Mouse (Mus musculus) large intestine, adult 2 months (tissue): ENCODE measurements around the gene Efna3. TPM values are rescaled to one million over a fixed set of nuclear protein-coding genes. Genes with fewer than 3 reads are reported as not detected.

Source experiments
- DNase-seq: peaks from one replicate; pipeline ENCODE4 v3.0.0-alpha.2; 2012; ENCODE audit warnings: low read depth, low spot score
- WGBS: fragments of 180-500 bp; shearing (Covaris S2); methylation state at CpG from one replicate; pipeline ENCODE4 v1.1.7; 2018; 5-methylcytosine and 5-hydroxymethylcytosine counted together
- polyA plus RNA-seq: library from polyadenylated mRNA; depleted of rRNA; stranded (reverse); fragments of >200 nt; gene quantifications from 2 replicates; pipeline ENCODE4 v1.2.3, GENCODE M21; 2012; rRNA removed

Efna3 gene
- polyA plus RNA-seq = 6.0 and 7.4 TPM in 2 replicates

DNA sequence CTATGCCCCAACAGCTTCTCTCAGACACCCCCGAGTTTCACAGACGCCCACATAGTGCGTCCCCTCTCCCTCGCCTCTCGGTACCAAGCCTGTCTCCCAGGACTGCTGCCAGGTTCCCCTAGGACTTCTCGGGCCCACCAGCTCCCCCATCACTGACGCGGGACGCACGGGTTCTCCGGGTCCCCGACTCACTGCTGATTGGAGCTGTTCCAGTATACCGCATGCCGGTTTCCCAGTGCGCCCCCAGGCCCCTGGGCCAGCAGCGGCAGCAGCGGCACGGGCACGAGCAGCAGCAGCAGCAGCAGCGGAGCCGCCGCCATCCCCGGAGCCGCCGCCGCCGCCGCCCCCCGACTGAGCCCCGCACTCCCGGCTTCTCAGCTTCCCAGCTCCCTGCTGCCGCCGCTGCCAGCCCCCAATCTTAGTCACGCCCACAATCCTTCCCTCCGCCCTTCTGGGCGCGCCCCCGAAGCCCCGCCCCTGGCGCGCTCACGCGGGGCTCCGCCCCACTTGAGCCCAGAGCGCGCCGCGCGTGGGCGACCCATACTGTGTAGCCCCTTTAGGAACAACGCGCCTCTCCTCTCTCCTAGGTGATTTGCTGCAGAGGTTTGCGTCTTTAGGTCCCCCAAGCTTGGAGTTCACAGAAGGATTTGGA lies at the start of gene Efna3:
Efna3 (minus strand) TSS at position 452 of the 652 bp plus-strand sequence.
- DNase-seq = no peak
- under 1% methylated on average over 50 of the region's 53 CpGs for WGBS

DNA sequence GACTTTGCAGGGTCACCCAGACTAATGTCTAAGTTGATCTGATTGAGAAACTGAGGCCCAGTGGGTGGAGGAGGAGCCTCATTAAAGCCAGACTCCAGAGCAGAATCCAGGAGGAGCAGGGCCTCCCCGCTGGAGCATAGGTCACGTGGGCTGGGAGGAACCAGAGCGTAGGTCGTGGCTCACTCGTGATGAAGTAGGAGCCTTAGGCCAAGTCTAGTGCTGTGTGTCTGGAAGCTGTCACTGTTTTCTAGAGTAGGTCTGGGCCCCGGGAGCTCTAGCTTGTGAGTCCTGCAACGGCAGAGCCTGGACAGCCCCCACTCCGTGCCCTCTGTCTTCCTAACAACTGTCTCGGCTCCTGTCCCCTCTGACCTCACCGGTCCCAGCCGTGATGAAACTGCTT lies 44.6 kb upstream of the Efna3 start:
- DNase-seq = no peak
- WGBS = 48% methylated on average over 11 of the region's 11 CpGs

DNA sequence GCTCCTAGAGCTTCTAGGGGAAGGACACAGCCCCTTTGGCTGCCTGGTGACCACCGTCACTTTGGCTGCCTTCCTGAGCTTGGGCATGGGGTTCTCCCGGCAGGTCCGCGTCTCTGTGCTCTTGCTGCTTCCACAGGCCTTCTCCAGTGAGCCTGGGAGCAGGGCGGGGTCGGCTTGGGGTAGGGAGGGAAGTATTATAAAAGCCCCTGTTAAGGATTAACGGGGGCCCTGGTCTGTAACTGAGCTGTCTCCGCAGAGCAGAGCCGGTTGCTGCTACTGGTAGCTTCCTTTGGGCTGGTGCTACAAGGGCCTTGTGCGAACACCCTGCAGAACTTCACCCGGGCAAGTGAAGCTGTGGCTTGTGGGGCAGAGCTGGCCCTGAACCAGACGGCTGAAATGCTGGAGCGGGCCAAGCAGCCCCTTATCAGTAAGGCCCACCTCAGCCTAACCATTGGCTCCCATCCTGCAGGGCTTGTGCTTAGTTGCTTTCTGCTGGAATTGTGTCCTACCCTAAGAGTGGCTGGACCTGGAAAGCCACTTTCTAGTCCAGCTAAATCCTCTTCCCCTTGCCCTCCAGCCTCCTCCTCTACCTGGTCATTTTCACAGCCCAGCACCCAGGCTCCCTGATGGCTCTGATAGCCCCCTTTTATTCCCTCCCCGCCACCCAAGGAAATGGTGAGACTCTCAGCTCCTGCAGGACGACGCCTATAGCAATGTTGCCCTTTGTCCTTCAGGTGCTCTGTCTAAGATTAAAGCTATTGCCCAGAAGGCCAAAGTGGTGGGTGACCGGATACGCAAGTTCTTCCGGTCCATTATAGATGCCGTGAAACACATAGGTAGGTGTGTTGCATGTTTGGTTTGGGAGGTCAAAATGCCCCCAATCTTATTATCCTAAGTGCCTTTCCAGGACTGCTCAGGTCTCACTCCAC lies 43.0 kb upstream of the Efna3 start:
- WGBS = 51% methylated on average over 20 of the region's 20 CpGs
- DNase-seq = no peak

DNA sequence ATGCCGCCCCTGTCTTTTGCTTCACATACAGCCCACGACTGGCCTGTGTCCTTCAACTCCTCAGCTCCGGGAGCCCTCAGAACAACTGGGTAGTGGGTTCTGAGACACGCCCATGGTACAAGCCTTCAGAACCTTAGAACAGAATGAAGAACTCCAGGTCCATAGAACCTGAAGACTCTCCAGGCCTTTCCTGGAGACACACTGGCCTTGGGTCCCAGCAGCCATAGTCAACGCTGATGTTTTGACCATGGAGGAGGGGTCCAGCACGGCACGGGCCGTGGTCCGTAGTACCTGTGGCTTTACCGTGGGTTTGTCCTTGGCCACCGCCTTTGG lies 42.4 kb upstream of the Efna3 start, which contains the start of gene Dcst1:
Dcst1 (minus strand) TSS at position 101 of the 333 bp plus-strand sequence.
- DNase-seq = no peak
- 89% methylated on average over 11 of the region's 11 CpGs for WGBS

DNA sequence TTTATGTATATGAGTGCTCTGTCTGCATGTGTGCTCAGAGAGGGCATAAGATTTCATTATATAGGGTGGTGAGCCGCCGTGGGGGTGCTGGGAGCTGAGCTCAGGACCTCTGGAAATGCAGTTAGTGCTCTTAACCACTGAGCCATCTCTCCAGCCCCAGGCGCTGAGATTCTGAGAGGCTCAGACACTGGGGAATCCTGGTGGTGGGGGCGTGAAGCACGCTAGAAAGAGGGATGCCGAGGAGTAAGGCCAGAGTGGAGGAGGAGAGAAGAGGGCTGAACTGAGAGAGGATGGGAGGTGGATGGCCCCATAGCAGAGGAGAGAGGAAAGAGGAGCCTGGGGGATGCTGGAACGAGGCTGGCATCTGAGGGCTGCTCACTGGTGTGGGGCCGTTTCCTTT lies 41.9 kb upstream of the Efna3 start:
- no peak for DNase-seq
- WGBS = 92% methylated on average over 8 of the region's 8 CpGs

DNA sequence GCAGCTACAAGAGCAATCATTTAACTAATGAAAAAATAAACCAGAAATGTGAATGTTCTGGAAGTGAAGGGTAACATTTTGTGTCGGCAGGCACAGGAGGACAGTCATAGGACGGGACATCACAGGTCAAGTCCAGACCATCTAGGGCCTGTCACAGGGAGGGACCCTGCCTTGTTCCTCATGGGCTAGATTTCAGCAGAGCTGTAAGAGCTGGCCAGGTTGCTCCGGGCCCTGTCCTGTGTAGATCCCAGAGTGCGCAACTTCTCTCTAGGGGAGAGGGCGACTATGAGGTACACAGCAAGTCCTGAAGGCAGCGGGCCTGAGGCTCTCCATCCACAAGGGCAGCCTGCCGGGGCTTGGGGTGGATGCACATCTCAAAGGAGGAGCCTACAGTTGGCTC lies 38.9 kb upstream of the Efna3 start, which contains the start of gene Dcst2:
Dcst2 (plus strand) TSS at position 301 of the 400 bp plus-strand sequence.
- DNase-seq = no peak

DNA sequence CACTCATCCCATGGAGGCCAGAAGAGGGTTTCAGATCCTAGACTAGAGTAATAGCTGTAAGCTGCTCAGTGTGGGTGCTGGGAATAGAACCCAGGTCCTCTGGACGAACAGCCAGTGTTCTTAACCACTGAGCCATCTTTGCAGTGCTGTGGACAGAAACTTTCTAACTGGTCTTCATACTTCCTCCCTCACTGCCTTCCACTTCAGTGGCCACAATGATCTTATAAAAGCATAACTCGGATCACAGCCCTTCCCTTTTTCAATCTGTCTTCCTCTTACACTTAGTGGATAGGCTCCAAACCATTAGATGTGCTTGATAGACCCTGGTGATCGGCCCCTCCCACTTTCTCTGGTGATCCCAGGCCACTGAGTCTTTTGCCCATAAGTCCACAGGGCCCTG lies 37.5 kb upstream of the Efna3 start:
- DNase-seq = no peak
- WGBS = 53% methylated on average over 3 of the region's 3 CpGs

More for the DNA sequence above, 38.9 kb upstream of the Efna3 start, which contains the start of gene Dcst2:
- WGBS = 89% methylated on average over 7 of the region's 7 CpGs

DNA sequence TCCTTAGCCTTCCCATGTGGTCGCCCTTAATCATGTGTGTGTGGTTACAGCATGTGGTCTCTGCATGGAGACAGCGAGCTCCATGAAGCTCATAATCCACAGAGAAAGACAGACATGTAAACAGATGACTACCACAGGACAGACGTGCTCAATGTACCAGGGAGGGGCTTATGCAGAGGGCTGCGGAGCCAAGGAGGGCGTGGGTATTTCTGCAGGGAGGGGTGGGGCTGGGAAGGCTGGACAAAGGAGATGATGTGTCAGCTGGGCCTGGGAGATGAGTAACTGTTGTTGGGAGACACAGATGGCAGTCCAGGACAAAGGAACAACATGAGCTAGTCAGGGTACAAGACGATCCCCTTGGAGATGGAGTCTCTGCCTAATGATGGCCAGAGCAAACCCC lies 36.9 kb upstream of the Efna3 start:
- 30% methylated on average over 6 of the region's 6 CpGs for WGBS
- no peak for DNase-seq

DNA sequence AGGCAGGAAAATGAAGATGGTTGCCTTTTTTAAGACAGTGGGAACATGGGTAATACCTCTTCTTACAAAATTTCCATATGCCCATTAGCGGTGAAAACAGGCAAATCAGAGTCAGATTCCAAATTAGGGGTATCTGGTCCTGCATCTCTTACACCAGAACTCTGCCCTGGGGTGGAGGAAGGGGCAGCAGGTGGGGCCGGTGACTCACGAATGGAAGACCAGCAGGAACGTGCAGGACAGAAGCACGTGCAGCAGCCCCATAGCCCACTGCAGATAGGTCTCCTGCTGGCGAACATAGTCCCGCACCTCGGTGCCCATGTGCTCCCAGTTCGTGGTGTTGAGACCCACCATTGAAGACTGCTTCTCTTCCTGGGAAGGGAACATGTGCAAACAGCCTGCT lies 33.3 kb upstream of the Efna3 start:
- 84% methylated on average over 9 of the region's 9 CpGs for WGBS
- DNase-seq = no peak

DNA sequence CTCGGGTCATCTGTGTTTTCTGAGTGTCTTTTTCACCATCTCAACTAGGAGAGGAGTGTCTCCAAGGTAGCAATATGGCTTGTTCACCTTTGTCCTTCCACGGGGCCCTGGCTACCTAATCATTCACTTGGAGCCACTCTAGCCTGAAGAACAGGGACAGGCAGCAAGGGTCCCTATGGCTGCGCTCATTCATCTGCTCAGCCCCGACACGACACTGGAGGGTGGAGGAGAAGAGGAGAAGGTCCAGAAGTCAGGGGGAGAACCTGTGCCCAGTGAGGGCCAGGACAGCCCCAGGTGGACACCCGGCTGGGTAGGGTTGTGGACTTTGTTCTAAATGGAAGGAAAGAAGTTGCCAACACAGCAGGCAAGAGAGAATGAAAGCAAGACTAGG lies 32.7 kb upstream of the Efna3 start:
- DNase-seq = no peak
- 47% methylated on average over 6 of the region's 6 CpGs for WGBS

DNA sequence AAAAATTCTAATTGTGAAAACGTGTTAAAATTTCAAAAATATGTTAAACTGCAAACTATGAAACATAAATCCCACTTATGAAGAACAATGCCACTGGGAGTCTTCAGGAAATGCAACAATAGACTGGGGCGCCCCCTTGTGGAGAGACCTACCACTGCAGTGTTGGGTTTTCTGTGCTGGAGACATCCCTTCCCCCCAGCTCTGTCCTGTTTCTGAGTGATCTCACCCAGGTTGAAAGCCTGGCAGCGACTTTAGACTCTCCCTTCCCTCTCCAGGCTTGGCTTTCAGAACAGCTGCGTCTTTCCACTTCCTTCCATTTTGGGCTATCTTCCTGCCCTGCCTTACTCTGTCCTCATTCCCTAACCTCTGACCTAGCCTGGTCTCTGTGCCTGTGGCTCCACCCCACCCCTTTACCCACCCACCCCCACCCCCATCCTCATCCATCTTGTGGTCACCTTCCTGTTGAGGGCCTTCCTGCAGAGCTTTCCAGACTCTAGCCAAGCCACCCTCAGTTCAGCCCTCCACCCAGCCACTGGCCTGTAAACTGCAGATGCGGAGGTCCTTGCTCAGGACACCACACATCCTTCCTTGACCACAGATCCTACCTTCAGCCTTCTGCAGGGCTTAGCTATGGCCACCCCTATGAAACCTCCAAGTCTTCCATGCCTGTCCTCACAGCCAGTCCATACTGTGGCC lies 32.2 kb upstream of the Efna3 start:
- WGBS = 15% methylated on average over 5 of the region's 5 CpGs
- no peak for DNase-seq

DNA sequence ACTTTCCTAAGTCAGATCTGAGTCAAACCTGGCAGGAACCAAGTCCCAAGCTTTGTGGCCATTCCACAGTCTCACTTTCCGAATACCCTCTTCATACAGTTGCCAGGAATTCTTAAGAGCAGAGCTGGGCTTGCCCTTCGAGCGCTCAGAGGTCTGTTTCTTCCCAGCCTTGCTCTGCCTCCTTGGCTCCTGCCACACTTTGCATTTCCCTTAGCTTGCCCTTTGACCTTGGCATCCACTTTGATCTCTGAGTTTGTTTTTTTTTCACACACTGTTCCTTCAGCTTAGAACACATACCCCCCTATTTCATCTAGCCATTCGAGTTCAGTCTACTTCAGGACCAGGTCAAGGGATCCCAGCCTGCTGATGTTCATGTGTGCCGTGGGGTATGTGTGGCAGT lies 28.5 kb upstream of the Efna3 start:
- WGBS = 53% methylated on average over 5 of the region's 5 CpGs
- DNase-seq = no peak

DNA sequence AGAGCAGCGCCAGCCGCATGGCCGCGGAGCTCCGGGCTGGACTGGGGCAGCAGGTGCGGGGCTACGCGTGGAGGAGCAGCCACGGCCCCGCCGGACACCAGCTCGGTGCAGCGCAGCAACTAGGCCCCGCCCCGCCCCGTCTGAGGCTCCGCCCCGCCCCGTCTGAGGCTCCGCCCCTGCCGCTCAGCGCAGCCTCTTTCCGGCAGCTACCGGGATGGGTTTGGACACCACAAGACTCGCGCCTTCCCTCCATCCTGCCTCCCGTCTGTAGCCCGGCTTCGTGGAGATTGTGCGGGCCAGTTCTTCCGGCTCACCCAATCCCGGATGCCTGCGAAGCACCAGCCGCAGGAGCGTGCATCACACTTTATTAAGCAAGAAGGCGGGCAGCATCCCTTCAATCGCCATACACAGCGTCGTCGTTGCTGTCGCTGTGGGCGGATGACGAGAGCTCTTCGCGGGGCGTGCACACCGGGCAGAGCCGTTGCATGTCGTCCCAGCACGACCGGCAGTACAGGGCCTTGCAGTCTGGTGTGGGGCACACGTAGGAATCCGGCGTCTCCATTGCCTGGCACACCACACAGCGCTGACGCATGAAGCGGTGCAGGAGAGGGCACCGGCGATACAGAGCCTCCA lies 27.2 kb upstream of the Efna3 start, which contains the start of gene Adam15:
Adam15 (minus strand) TSS at position 128 of the 633 bp plus-strand sequence.
- DNase-seq = no peak
- WGBS = 1% methylated on average over 59 of the region's 59 CpGs

DNA sequence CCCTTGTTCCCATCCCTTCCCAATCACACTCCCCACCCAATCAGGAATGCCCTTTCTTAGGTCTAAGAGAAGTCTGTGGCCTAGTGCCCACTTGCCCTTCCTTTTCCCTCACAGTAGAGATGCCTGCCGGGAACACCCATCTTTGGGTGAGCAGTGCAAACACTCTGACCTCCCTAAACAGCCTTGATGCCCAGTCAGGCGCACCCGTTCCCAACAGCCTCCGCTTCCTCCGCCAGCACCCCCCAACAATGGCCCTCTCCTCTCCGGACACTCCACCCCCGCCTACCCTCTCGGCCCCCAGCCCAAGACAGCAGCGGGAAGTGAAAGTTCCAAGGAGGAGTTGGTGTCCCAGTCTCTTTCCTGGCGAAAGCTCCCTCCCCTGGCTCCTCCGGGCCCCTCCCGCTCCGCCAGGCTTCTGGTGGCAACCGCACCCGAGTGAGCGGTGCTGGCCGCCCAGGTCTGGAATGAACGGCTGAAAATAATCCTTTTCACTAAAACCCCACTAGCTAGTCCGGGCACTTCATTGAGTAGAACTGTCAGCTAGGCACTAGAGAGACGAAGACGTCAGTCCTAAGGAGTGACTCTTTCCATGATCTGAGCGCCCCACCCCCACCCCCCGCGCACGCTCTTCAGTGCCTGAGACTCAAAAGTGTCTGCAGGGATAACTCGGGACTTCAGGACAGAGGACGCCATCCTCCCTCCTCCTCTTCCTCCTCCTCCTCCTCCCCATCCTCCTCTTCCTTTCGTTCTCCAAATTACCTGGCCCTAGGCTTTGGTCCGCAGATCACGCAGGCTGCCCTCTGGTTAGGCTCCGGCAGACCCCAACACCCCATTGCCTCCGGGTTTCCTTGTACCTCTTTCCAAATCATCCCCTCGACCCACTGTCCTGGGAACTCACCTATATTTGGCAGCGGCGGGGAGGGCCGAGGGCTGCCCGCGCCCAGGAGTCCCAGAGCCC lies 26.4 kb upstream of the Efna3 start:
- DNase-seq = no peak

DNA sequence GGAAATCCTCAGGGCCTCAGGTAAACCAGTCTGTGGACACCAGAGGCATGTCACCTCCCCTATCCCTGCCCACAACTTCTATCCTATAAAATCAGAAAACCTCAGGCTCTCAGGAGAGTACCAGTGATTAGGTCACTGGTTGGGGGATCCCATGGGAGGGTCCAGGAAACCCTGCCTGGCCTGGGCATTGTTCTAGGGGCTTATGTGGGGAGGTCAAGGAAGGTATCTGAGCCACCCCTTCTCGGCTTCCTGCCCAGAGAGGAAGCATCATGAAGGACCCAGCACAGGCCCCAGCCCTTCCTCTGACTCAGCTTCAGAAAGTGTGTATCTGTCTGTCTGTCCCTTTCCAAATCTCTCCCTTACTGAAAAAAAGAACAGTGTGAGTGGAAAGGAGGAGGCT lies 25.2 kb upstream of the Efna3 start:
- no peak for DNase-seq

More for the DNA sequence above, 26.4 kb upstream of the Efna3 start:
- WGBS = 2% methylated on average over 38 of the region's 38 CpGs

DNA sequence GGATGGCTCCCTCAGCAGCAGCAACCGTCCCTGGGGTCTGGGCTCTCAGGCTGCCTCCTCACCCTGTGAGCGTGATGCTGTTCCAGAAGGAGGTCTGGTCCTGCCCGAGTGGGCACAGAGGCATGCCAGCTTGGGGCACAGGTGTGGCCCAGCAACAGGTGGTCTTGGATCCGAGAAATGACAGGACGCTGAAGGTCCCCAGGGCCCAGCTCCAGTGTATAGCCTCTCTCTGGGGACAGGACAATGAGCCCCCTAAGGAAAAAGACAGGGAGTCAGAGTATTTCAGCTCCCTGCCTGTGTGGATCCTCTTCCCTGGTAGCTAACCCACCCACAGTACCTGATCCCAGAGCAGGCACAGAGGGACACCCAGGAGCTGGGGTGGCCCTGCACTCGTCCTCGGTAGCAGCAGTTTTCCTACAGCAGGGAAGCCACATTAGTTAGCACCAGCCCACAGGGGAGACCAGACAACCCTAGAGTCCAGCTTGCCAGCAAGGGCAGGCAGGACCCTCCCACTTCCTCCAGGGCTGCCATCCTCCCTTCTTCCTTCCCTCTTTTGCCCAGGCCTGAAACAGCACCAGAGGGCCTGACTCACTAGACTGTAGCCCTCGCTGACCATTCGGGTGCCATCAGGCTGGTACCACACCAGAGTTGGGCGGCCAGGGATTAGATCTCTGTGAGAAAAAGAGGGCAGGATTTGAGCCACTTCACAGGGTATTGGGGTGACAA lies 24.2 kb upstream of the Efna3 start:
- no peak for DNase-seq
- 88% methylated on average over 10 of the region's 10 CpGs for WGBS

More for the DNA sequence above, 25.2 kb upstream of the Efna3 start:
- WGBS = 90% methylated on average over 1 of the region's 1 CpGs

DNA sequence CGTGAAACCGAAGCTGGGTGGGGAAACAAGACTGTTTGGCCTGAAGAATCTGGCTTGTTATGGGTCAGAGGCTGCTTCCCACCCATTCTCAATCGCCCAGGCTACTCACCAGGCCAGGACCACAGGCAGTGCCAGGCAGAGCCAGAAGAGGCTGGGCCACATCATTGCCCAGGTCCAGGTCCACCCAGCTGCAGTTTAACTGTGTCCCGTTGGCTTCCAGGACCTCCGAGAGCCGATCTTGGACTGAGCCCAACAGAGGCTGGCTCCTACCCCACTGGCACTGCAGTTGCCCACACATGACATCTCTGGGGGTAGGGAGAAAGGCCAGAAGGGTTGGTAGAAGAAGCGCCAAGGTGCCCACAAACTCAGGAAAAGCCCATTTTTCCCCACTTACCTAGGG lies 20.5 kb upstream of the Efna3 start:
- 82% methylated on average over 7 of the region's 7 CpGs for WGBS
- DNase-seq = no peak

DNA sequence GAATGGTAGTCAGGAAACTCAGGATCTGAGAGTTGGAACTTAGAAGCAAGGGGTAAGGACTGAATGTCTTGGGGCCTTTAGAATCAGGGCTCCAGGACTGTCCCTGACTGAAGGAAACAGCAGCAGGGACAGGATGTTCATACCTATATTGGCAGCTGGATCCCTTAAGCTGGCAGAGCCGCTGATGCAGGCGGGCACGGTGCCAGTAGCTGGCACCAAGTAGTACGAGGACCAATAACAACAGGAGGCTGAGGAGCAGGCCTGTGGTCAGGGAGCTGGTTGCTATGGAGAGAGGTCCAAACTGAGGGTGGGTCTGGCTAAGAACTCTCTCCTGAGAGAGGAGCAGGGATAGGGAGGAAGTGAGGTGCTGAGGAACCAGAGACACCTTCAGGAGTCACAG lies 19.0 kb upstream of the Efna3 start:
- WGBS = 44% methylated on average over 4 of the region's 4 CpGs
- DNase-seq = no peak
